Mouse (Mus musculus) kidney, postnatal 14 days (tissue): ENCODE results near the gene Arfgap3.
"Not testable (repeated sequence)": the region's sequence is repeated elsewhere in the genome, so short reads cannot be mapped to it uniquely, and the experiment has no call there.

Experiments
- DNase-seq: peaks from one replicate; pipeline ENCODE4 v3.0.0; 2022; ENCODE audit warnings: mixed read lengths

Gene Arfgap3

GRCm38 (mm10) chr15:83344157-83344556 is 5.9 kb downstream of the Arfgap3 start:
- DNase-seq = no peak

GRCm38 (mm10) chr15:83338908-83339307 is 11.1 kb downstream of the Arfgap3 start:
- DNase-seq = no peak

GRCm38 (mm10) chr15:83337903-83338870 is 11.9 kb downstream of the Arfgap3 start:
- DNase-seq = peak; percentile 31

GRCm38 (mm10) chr15:83332373-83332772 is 17.7 kb downstream of the Arfgap3 start:
- DNase-seq = no peak

- no peak for DNase-seq
Observed at GRCm38 (mm10) chr15:83328952-83329351, 21.1 kb downstream of the Arfgap3 start.

GRCm38 (mm10) chr15:83323071-83323470 is 27.0 kb downstream of the Arfgap3 start:
- no peak for DNase-seq

- DNase-seq = no peak
Observed at GRCm38 (mm10) chr15:83314914-83315313, 35.1 kb downstream of the Arfgap3 start.

GRCm38 (mm10) chr15:83309878-83310277 is 40.2 kb downstream of the Arfgap3 start:
- DNase-seq = no peak

GRCm38 (mm10) chr15:83308708-83309107 is 41.3 kb downstream of the Arfgap3 start:
- DNase-seq = not testable (repeated sequence)

- DNase-seq = no peak
Observed at GRCm38 (mm10) chr15:83306181-83306580, 43.9 kb downstream of the Arfgap3 start.

- peak; percentile 78 for DNase-seq
Observed at GRCm38 (mm10) chr15:83305192-83305921, 44.7 kb downstream of the Arfgap3 start.

- no peak for DNase-seq
Observed at GRCm38 (mm10) chr15:83304804-83305191, 45.2 kb downstream of the Arfgap3 start.

- peak; percentile 80 for DNase-seq
Observed at GRCm38 (mm10) chr15:83303656-83304484, 46.2 kb downstream of the Arfgap3 start.

- peak; percentile 41 for DNase-seq
Observed at GRCm38 (mm10) chr15:83299916-83300582, 50.0 kb downstream of the Arfgap3 start.

- DNase-seq = no peak
Observed at GRCm38 (mm10) chr15:83299450-83299849, 50.6 kb downstream of the Arfgap3 start.

GRCm38 (mm10) chr15:83298810-83299209 is 51.2 kb downstream of the Arfgap3 start:
- no peak for DNase-seq

- no peak for DNase-seq
Observed at GRCm38 (mm10) chr15:83298313-83298712, 51.7 kb downstream of the Arfgap3 start.

GRCm38 (mm10) chr15:83296771-83297311 is 53.2 kb downstream of the Arfgap3 start:
- DNase-seq = peak; percentile 49

- DNase-seq = no peak
Observed at GRCm38 (mm10) chr15:83296050-83296449, 54.0 kb downstream of the Arfgap3 start.

GRCm38 (mm10) chr15:83294954-83295353 is 55.1 kb downstream of the Arfgap3 start:
- DNase-seq = no peak

- peak; percentile 81 for DNase-seq
Observed at GRCm38 (mm10) chr15:83293706-83294645, 56.1 kb downstream of the Arfgap3 start.
